Mouse (Mus musculus) heart, adult 18-20 months (tissue): ENCODE results near the gene Wwc2. TPM values are rescaled to one million over a fixed set of nuclear protein-coding genes. Genes with fewer than 3 reads are reported as not detected.

ENCODE experiments used
- DNase-seq, 2 experiments: peaks; one replicate each; pipeline ENCODE4 v3.0.0; 2021 to 2022; ENCODE audit warnings: mixed read lengths in 1 of 2
- total RNA-seq, 2 experiments: library from RNA; stranded (reverse); gene quantifications; 2 replicates each; pipeline ENCODE4 v1.2.3; 2021

The Wwc2 gene
- total RNA-seq, 2 experiments from 2014 or later, result 24.6 to 24.7 TPM

- DNase-seq, result no peak
Observed at GRCm38 (mm10) chr8:47786323-47786722, 204.4 kb downstream of the Wwc2 start.

DNA sequence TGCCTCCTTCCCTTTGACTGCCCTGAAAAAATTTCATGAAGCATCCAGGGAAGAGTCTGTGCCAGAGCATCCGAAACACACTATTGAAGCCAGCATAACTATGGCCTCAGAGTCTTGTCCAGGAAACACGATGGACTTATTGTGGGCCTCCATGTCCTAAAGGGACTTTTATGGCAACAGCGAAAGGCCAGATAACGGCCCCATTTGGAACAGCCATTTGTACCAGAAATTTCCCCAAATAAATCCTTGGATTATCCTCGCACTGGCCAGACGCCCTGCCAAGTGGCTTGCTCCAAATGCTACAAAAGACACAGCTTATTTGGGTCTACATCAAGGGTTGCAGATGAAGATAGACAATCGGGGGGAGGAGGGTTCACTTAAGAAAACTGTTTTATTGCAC is 206.3 kb downstream of the Wwc2 start:
- peak; percentile 66 to 82 for DNase-seq

DNA sequence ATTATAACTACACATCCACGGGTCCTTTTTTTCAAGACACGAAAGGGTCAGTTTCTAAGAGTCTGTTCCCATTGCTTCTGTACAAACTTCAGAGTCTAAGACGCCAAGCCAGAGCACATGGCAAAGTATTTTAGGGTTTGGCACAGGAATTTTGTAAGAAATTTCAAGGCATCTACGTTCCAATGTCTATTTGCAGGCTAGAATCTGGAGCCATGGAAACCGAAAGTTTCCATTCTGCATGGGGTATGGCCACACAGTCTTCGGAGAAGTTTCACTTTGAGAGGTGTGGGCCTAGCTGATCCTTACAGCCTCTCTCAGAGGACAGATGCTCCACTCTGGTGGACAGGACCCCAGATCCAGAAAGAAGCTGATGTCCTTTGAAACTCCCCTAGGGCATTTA is 206.8 kb downstream of the Wwc2 start:
- DNase-seq, result peak in 1 of 2 experiments; percentile 47

- DNase-seq, result no peak
Observed at GRCm38 (mm10) chr8:47783544-47783943, 207.2 kb downstream of the Wwc2 start.

DNA sequence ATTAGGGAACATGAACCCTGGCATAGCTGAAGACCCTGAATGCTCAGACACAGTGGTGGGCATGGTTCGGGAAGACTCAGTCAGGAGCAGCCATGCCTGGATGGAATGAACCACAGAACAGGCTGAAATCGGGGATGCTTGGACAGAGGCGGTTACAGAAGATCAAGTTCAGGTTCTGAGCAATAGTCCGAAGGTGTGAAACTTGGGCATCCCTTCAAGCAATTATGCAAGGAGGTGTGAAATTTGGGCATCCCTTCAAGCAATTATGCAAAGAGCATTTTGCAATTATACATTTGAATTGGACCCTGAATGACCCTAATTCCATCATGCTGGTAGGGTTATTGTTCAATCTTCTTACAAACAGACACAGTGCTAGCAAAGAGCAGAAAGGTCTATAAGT is 208.8 kb downstream of the Wwc2 start:
- no peak for DNase-seq

- DNase-seq, result no peak
Observed at GRCm38 (mm10) chr8:47779589-47779988, 211.1 kb downstream of the Wwc2 start.

GRCm38 (mm10) chr8:47777415-47777814 is 213.3 kb downstream of the Wwc2 start:
- DNase-seq, result no peak

Other genes starting within 250 kb of the Wwc2 start
- not detected for gene Cldn24, start 168.8 kb downstream of the Wwc2 start, total RNA-seq
- gene Cldn22, start 166.4 kb downstream of the Wwc2 start, total RNA-seq, result under 1 TPM in 1 of 2 experiments, not detected in 1; 0.49 TPM
- under 1 TPM; 0.82 to 0.87 TPM for gene Dctd, start 108.2 kb upstream of the Wwc2 start, total RNA-seq